Mouse (Mus musculus) T-helper 2 cell (primary cell): ENCODE data around the gene Efcab11.
"Not testable (repeated sequence)": the region's sequence is repeated elsewhere in the genome, so short reads cannot be mapped to it uniquely, and the experiment has no call there.

Source experiments
- in situ Hi-C: fragments of 300-600 bp; cut with MboI, MseI; formaldehyde crosslinking; loops from one replicate; pipeline ENCODE4 v1.15.1; 2025; ENCODE audit warnings: high pct_unique_total_duplicates

Efcab11 gene

GRCm38 (mm10) chr12:99874609-99875008, 9.6 kb downstream of the Efcab11 start:
- in situ Hi-C loops: no loop called here

- in situ Hi-C loops: no loop called here
Measured at GRCm38 (mm10) chr12:99873443-99873842, 10.8 kb downstream of the Efcab11 start.

- in situ Hi-C loops: loop anchor here (10.0 kb wide), 1 partner anchor 764 kb away; no protein-coding TSS in a partner anchor
Measured at GRCm38 (mm10) chr12:99868821-99869220, 15.4 kb downstream of the Efcab11 start.

GRCm38 (mm10) chr12:99864613-99865012, 19.6 kb downstream of the Efcab11 start:
- in situ Hi-C loops: loop anchor here (10.0 kb wide), 1 partner anchor 760 kb away; no protein-coding TSS in a partner anchor

GRCm38 (mm10) chr12:99860981-99861380, 23.3 kb downstream of the Efcab11 start:
- in situ Hi-C loops: loop anchor here (10.0 kb wide), 1 partner anchor 756 kb away; no protein-coding TSS in a partner anchor

- in situ Hi-C loops: loop anchor here (10.0 kb wide), 1 partner anchor 755 kb away; no protein-coding TSS in a partner anchor
Measured at GRCm38 (mm10) chr12:99859391-99860100, 24.7 kb downstream of the Efcab11 start.

GRCm38 (mm10) chr12:99858664-99859063, 25.6 kb downstream of the Efcab11 start:
- in situ Hi-C loops: no loop called here

GRCm38 (mm10) chr12:99856011-99856410, 28.2 kb downstream of the Efcab11 start:
- in situ Hi-C loops: no loop called here

GRCm38 (mm10) chr12:99853323-99854258, 30.6 kb downstream of the Efcab11 start:
- in situ Hi-C loops: no loop called here

- in situ Hi-C loops: no loop called here
Measured at GRCm38 (mm10) chr12:99849996-99850395, 34.2 kb downstream of the Efcab11 start.

GRCm38 (mm10) chr12:99844951-99845350, 39.3 kb downstream of the Efcab11 start:
- in situ Hi-C loops: no loop called here

- in situ Hi-C loops: loop anchor here (10.0 kb wide), 1 partner anchor 264 kb away; no protein-coding TSS in a partner anchor
Measured at GRCm38 (mm10) chr12:99838703-99839102, 45.5 kb downstream of the Efcab11 start.

GRCm38 (mm10) chr12:99838109-99838508, 46.1 kb downstream of the Efcab11 start:
- in situ Hi-C loops: loop anchor here (10.0 kb wide), 1 partner anchor 263 kb away; no protein-coding TSS in a partner anchor

GRCm38 (mm10) chr12:99837528-99837927, 46.7 kb downstream of the Efcab11 start:
- in situ Hi-C loops: loop anchor here (10.0 kb wide), 1 partner anchor 263 kb away; no protein-coding TSS in a partner anchor

- in situ Hi-C loops: loop anchor here (10.0 kb wide), 1 partner anchor 262 kb away; no protein-coding TSS in a partner anchor
Measured at GRCm38 (mm10) chr12:99836404-99837131, 47.7 kb downstream of the Efcab11 start.

- in situ Hi-C loops: loop anchor here (10.0 kb wide), 1 partner anchor 259 kb away; no protein-coding TSS in a partner anchor
Measured at GRCm38 (mm10) chr12:99833476-99833875, 50.8 kb downstream of the Efcab11 start.

- in situ Hi-C loops: no loop called here
Measured at GRCm38 (mm10) chr12:99822591-99822990, 61.6 kb downstream of the Efcab11 start.

- in situ Hi-C loops: no loop called here
Measured at GRCm38 (mm10) chr12:99821309-99821934, 62.8 kb downstream of the Efcab11 start.

GRCm38 (mm10) chr12:99819186-99819974, 64.9 kb downstream of the Efcab11 start:
- in situ Hi-C loops: no loop called here

- in situ Hi-C loops: not testable (repeated sequence)
Measured at GRCm38 (mm10) chr12:99818006-99818405, 66.2 kb downstream of the Efcab11 start.
